Mouse (Mus musculus) MEL (cell line): ENCODE data around the gene Serpina3c. TPM values are rescaled to one million over a fixed set of nuclear protein-coding genes. Genes with fewer than 3 reads are reported as not detected.

Source experiments
- DNase-seq: peaks from one replicate; pipeline ENCODE4 v3.0.0; 2011; ENCODE audit warnings: low read depth, low spot score
- H3K27ac ChIP-seq: 2 replicates; pipeline ENCODE4 v1.5.1; 2012; ENCODE audit warnings: low read depth, mild to moderate bottlenecking, control low read depth, low read length, moderate library complexity; ENCODE audit not compliant: control insufficient read depth
- H3K27me3 ChIP-seq, 2 experiments: fragments of 150-350 bp in 1 of 2; sonication (generic) in 1 of 2; 2 replicates each; pipeline ENCODE4 v1.6.1; 2012; ENCODE audit warnings: low read length in 2 of 2, mild to moderate bottlenecking in 2 of 2, improper control_type of control experiment in 1 of 2, moderate library complexity in 1 of 2; ENCODE audit not compliant: insufficient read depth in 2 of 2, control insufficient read depth in 1 of 2
- H3K36me3 ChIP-seq, 2 experiments: 2 replicates each; pipeline ENCODE4 v1.6.1; 2012 to 2014; ENCODE audit warnings: low read length in 2 of 2, improper control_type of control experiment in 1 of 2, inconsistent platforms in 1 of 2, mild to moderate bottlenecking in 1 of 2; ENCODE audit not compliant: insufficient read depth in 2 of 2, control insufficient read depth in 1 of 2
- H3K4me1 ChIP-seq, 2 experiments: fragments of 150-350 bp in 1 of 2; sonication (generic) in 1 of 2; 2 replicates each; pipeline ENCODE4 v1.6.1; 2012; ENCODE audit warnings: low read length in 2 of 2, improper control_type of control experiment in 1 of 2, mild to moderate bottlenecking in 1 of 2; ENCODE audit not compliant: insufficient read depth in 2 of 2, control insufficient read depth in 1 of 2
- H3K4me3 ChIP-seq, 2 experiments: fragments of 150-350 bp in 1 of 2; sonication (generic) in 1 of 2; 2 replicates each; pipeline ENCODE4 v1.5.1; 2012; ENCODE audit warnings: low read depth in 2 of 2, low read length in 2 of 2, mild to moderate bottlenecking in 2 of 2, moderate library complexity in 2 of 2, control low read depth in 1 of 2, improper control_type of control experiment in 1 of 2; ENCODE audit not compliant: control insufficient read depth in 1 of 2, insufficient read depth in 1 of 2
- H3K79me2 ChIP-seq: 2 replicates; pipeline ENCODE4 v1.6.1; 2012; ENCODE audit warnings: mild to moderate bottlenecking, low read length, moderate library complexity; ENCODE audit not compliant: control insufficient read depth, poor library complexity, insufficient read depth
- H3K9ac ChIP-seq: 2 replicates; pipeline ENCODE4 v1.6.1; 2012; ENCODE audit warnings: low read depth, mild to moderate bottlenecking, control low read depth, low read length, moderate library complexity; ENCODE audit not compliant: control insufficient read depth, poor library complexity, severe bottlenecking
- H3K9me3 ChIP-seq: fragments of 150-350 bp; sonication (generic); replicated peaks from 2 replicates; pipeline ENCODE4 v1.6.1; 2012; ENCODE audit warnings: mild to moderate bottlenecking, low read length, improper control_type of control experiment, moderate library complexity; ENCODE audit not compliant: insufficient read depth
- CHD2 ChIP-seq: IDR thresholded peaks from 2 replicates; pipeline ENCODE4 v1.6.1; 2011; ENCODE audit warnings: low read length, improper control_type of control experiment
- ELF1 ChIP-seq: IDR thresholded peaks from 2 replicates; pipeline ENCODE4 v1.6.1; 2014; ENCODE audit warnings: low read depth, mild to moderate bottlenecking, inconsistent platforms, low read length, improper control_type of control experiment, moderate library complexity
- EP300 ChIP-seq, 2 experiments: IDR thresholded peaks; 2 replicates each; pipeline ENCODE4 v1.6.1; 2011; ENCODE audit warnings: improper control_type of control experiment in 2 of 2, low read length in 2 of 2, low read depth in 1 of 2, mild to moderate bottlenecking in 1 of 2
- JUND ChIP-seq: IDR thresholded peaks from 2 replicates; pipeline ENCODE4 v1.6.1; 2011; ENCODE audit warnings: low read depth, mild to moderate bottlenecking, improper control_type of control experiment, low read length
- KAT2A ChIP-seq: conservative IDR thresholded peaks from 2 replicates; pipeline ENCODE4 v1.6.1; 2012; ENCODE audit warnings: low read depth, low read length, improper control_type of control experiment, inconsistent platforms
- MAX ChIP-seq: IDR thresholded peaks from 2 replicates; pipeline ENCODE4 v1.6.1; 2011; ENCODE audit warnings: low read length, improper control_type of control experiment
- MEF2A ChIP-seq: IDR thresholded peaks from 2 replicates; pipeline ENCODE4 v1.6.1; 2014; ENCODE audit warnings: low read depth, mild to moderate bottlenecking, inconsistent platforms, low read length, improper control_type of control experiment; ENCODE audit not compliant: poor library complexity, insufficient replicate concordance, severe bottlenecking; ENCODE audit errors: extremely low read depth
- NELFE ChIP-seq: IDR thresholded peaks from 2 replicates; pipeline ENCODE4 v1.6.1; 2011; ENCODE audit warnings: low read depth, low read length, improper control_type of control experiment
- POLR2A ChIP-seq, 2 experiments: IDR thresholded peaks; 2 replicates each; pipeline ENCODE4 v1.6.1; 2011 to 2012; ENCODE audit warnings: low read length in 2 of 2, mild to moderate bottlenecking in 2 of 2, control low read depth in 1 of 2, improper control_type of control experiment in 1 of 2, low read depth in 1 of 2, moderate library complexity in 1 of 2; ENCODE audit not compliant: control insufficient read depth in 1 of 2, insufficient read depth in 1 of 2, poor library complexity in 1 of 2
- RCOR1 ChIP-seq: IDR thresholded peaks from 2 replicates; pipeline ENCODE4 v1.6.1; 2012; ENCODE audit warnings: low read depth, mild to moderate bottlenecking, inconsistent platforms, low read length, improper control_type of control experiment
- SIN3A ChIP-seq: IDR thresholded peaks from 2 replicates; pipeline ENCODE4 v1.6.1; 2012; ENCODE audit warnings: low read length, improper control_type of control experiment, inconsistent platforms
- TCF12 ChIP-seq: IDR thresholded peaks from 2 replicates; pipeline ENCODE4 v1.6.1; 2014; ENCODE audit warnings: low read depth, mild to moderate bottlenecking, inconsistent platforms, low read length, improper control_type of control experiment, moderate library complexity
- USF2 ChIP-seq, 2 experiments: IDR thresholded peaks; 2 replicates each; pipeline ENCODE4 v1.6.1; 2011 to 2012; ENCODE audit warnings: improper control_type of control experiment in 2 of 2, low read length in 2 of 2, borderline replicate concordance in 1 of 2, inconsistent platforms in 1 of 2, low read depth in 1 of 2, mild to moderate bottlenecking in 1 of 2; ENCODE audit not compliant: insufficient read depth in 1 of 2
- ZC3H11A ChIP-seq: IDR thresholded peaks from 2 replicates; pipeline ENCODE4 v1.6.1; 2012; ENCODE audit warnings: low read depth, mild to moderate bottlenecking, inconsistent platforms, low read length, improper control_type of control experiment
- ZKSCAN1 ChIP-seq: IDR thresholded peaks from 2 replicates; pipeline ENCODE4 v1.6.1; 2012; ENCODE audit warnings: low read depth, mild to moderate bottlenecking, inconsistent platforms, low read length, improper control_type of control experiment, moderate library complexity
- ZMIZ1 ChIP-seq: IDR thresholded peaks from 2 replicates; pipeline ENCODE4 v1.6.1; 2012; ENCODE audit warnings: low read depth, mild to moderate bottlenecking, inconsistent platforms, low read length, improper control_type of control experiment, moderate library complexity
- polyA plus RNA-seq, 2 experiments: library from polyadenylated mRNA; stranded (reverse) in 1 of 2; unstranded in 1 of 2; fragments of >175 nt in 1 of 2; fragments of >200 nt in 1 of 2; gene quantifications; 2 replicates each; pipeline versions ENCODE4 v1.2.1 to v1.2.4; 2012; ENCODE audit warnings: low replicate concordance in 2 of 2, low read depth in 1 of 2; ENCODE audit not compliant: insufficient read length in 2 of 2, insufficient read depth in 1 of 2, missing spikeins in 1 of 2
- total RNA-seq: library from RNA; depleted of rRNA; stranded (reverse); fragments of 300-350 nt; gene quantifications from 2 replicates; pipeline ENCODE4 v1.2.3, GENCODE M21; 2012

Gene Serpina3c
- total and polyA plus RNA-seq, 3 experiments: not detected

DNA sequence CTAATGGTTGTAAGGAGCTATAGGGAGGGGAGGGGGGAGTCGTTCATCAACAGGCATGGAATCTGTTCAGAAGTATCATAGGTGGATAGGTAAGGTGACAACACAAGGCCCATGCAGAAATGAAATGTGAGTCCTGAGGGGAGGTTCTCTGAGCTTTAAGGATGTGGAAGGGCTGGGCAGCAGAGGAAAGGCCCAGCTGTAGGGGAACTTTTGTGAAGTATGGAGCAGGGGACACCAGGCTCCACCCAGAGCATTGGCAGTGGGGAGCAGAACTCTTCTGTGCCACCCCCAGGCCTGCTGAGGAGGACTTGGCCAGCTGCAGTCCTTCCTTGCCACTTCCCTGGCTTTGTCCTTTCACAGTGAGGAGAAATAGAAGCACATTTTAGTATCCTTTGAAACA is 12.2 kb downstream of the Serpina3c start:
- DNase-seq: no peak
- no peaks in the 10 kb centered on the region for H3K79me2 ChIP-seq
- TF ChIP-seq ZMIZ1: no peak
- no peak for TF ChIP-seq JUND
- no peak for TF ChIP-seq NELFE
- TF ChIP-seq USF2 (IDR thresholded peaks at IDR 0.05; ENCODE audit: borderline replicate concordance in 1 of 2, insufficient read depth in 1 of 2, low read depth in 1 of 2, low read length in 2 of 2): no peak
- TF ChIP-seq POLR2A (IDR thresholded peaks at IDR 0.05; ENCODE audit: control insufficient read depth in 1 of 2, insufficient read depth in 1 of 2, low read depth in 1 of 2, low read length in 2 of 2, poor library complexity in 1 of 2): no peak
- TF ChIP-seq ELF1: no peak
- no peak for TF ChIP-seq CHD2
- no peak for TF ChIP-seq KAT2A
- TF ChIP-seq RCOR1: no peak
- no peak for TF ChIP-seq SIN3A
- no peaks in the 10 kb centered on the region for H3K4me1 ChIP-seq
- H3K36me3 ChIP-seq: no peaks in the 10 kb centered on the region
- H3K4me3 ChIP-seq: no peak overlapping the region
- no peaks in the 10 kb centered on the region for H3K27me3 ChIP-seq
- H3K27ac ChIP-seq: no peak overlapping the region
- no peaks in the 10 kb centered on the region for H3K9me3 ChIP-seq
- H3K9ac ChIP-seq: no peak overlapping the region

DNA sequence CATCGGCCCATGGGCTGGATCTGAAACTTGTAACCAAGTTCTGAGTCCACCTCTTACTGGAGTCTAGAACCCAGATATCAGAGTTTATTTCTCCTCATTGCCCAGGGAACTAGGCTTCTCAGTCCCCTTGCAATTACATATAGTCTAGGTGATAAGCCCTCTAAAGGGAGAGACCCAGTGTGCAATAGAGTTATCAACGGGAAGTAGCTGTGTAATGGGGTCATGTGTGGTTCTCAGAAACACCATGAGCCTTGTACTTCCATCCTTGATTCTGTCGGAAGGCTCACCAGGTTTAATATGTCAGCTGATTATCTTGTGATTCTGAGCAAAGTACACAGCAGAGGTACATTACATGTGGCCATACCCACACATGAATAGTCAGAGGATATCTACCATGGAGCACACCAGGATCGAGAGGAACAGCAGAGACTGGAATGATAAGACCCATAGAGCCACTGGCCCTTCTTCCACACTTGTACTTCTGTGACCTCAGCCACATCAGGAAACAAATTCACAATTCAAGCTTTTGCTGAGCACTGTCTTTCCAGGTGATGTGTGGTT is 13.0 kb downstream of the Serpina3c start:
- Histone ChIP-seq H3K9me3 (no peaks in the 10 kb centered on the region), H3K27ac (peak overlapping the region; percentile 77), H3K79me2 (no peaks in the 10 kb centered on the region)
- TF ChIP-seq NELFE (no peak), TCF12 (peak; percentile 21; the same call in 1 of the 2 replicates), EP300 (IDR thresholded peaks at IDR 0.05; ENCODE audit: low read depth in 1 of 2, low read length in 2 of 2) (peak in 1 of 2 experiments; percentile 50; a peak in 1 of 4 replicates), MEF2A (no peak), ZC3H11A (no peak), ZKSCAN1 (no peak)
- TF ChIP-seq, all 39 proteins: peak for 2
- no peaks in the 10 kb centered on the region for H3K4me1 ChIP-seq
- H3K36me3 ChIP-seq: no peaks in the 10 kb centered on the region
- peak; percentile 64 for DNase-seq
- H3K4me3 ChIP-seq: no peak overlapping the region
- H3K9ac ChIP-seq: no peak overlapping the region
- H3K27me3 ChIP-seq: no peaks in the 10 kb centered on the region

DNA sequence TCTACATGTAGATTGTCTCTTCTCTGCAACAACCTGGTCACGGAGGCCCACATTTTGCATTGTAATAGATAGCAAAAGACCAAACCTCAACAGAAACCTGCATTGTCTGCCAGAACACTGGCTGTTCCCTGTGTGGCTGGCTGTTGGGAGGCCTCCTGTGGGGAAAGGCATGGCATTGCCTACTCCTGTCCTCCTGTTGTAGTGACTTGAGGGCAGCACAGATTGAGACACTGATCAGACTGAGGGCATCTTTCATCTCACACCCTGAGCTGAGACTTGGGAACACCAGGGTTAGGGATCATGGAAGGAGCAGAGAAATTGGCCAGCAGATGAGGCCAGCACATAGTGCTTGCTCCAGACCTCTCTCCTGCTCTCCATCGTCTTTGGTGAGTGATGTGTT is 15.5 kb downstream of the Serpina3c start:
- TF ChIP-seq SIN3A (no peak), ZMIZ1 (no peak), MAX (no peak)
- Histone ChIP-seq H3K36me3 (no peaks in the 10 kb centered on the region), H3K9ac (no peak overlapping the region), H3K27ac (no peak overlapping the region), H3K27me3 (no peaks in the 10 kb centered on the region), H3K4me3 (no peak overlapping the region), H3K9me3 (no peaks in the 10 kb centered on the region), H3K4me1 (no peaks in the 10 kb centered on the region), H3K79me2 (no peaks in the 10 kb centered on the region)
- no peak for DNase-seq
